Mouse (Mus musculus) adrenal gland, postnatal 14 days (tissue): ENCODE measurements around the gene Hdgfl2. TPM values are rescaled to one million over a fixed set of nuclear protein-coding genes. Genes with fewer than 3 reads are reported as not detected.

Source experiments
- total RNA-seq: library from RNA; stranded (reverse); gene quantifications from 2 replicates; pipeline ENCODE4 v1.2.3, GENCODE M21; 2021

The Hdgfl2 gene
- total RNA-seq, 1 experiment from 2014 or later = 52.5 TPM

Other genes starting within 250 kb of the Hdgfl2 start
- gene Zfp119a, start 200.7 kb upstream of the Hdgfl2 start, total RNA-seq = 7.0 and 8.0 TPM in 2 replicates
- 4.8 and 7.5 TPM in 2 replicates for gene Zfp959, start 187.5 kb upstream of the Hdgfl2 start, total RNA-seq
- 4.4 and 5.4 TPM in 2 replicates for gene Zfp119b, start 130.1 kb upstream of the Hdgfl2 start, total RNA-seq
- 1.2 and 1.6 TPM in 2 replicates for gene Ebi3, start 127.0 kb upstream of the Hdgfl2 start, total RNA-seq
- 18.2 and 24.8 TPM in 2 replicates for gene Yju2, start 120.5 kb upstream of the Hdgfl2 start, total RNA-seq
- 1.2 and 3.7 TPM in 2 replicates for gene Shd, start 109.2 kb upstream of the Hdgfl2 start, total RNA-seq
- 1.6 and 2.9 TPM in 2 replicates for gene Fsd1, start 93.1 kb upstream of the Hdgfl2 start, total RNA-seq
- 14.5 and 14.6 TPM in 2 replicates for gene Stap2, start 74.0 kb upstream of the Hdgfl2 start, total RNA-seq
- 86.1 and 91.1 TPM in 2 replicates for gene Mpnd, start 73.9 kb upstream of the Hdgfl2 start, total RNA-seq
- 46.2 and 53.7 TPM in 2 replicates for gene Sh3gl1, start 43.0 kb upstream of the Hdgfl2 start, total RNA-seq
- gene Chaf1a, start 39.2 kb upstream of the Hdgfl2 start, total RNA-seq = 8.3 and 10.2 TPM in 2 replicates
- 65.6 and 79.5 TPM in 2 replicates for gene Ubxn6, start 4.6 kb upstream of the Hdgfl2 start, total RNA-seq
- gene Plin4, start 30.2 kb downstream of the Hdgfl2 start, total RNA-seq = 76.6 and 87.5 TPM in 2 replicates
- 91.4 and 109 TPM in 2 replicates for gene Plin5, start 38.0 kb downstream of the Hdgfl2 start, total RNA-seq
- 58.3 and 63.2 TPM in 2 replicates for gene Lrg1, start 42.4 kb downstream of the Hdgfl2 start, total RNA-seq
- gene Sema6b, start 60.7 kb downstream of the Hdgfl2 start, total RNA-seq = 11.9 and 15.2 TPM in 2 replicates
- gene Tnfaip8l1, start 82.8 kb downstream of the Hdgfl2 start, total RNA-seq = 8.2 and 8.6 TPM in 2 replicates
- 61.6 and 63.5 TPM in 2 replicates for gene Mydgf, start 104.3 kb downstream of the Hdgfl2 start, total RNA-seq
- gene Dpp9, start 139.3 kb downstream of the Hdgfl2 start, total RNA-seq = 31.5 and 33.4 TPM in 2 replicates
- 27.1 and 29.5 TPM in 2 replicates for gene Fem1a, start 177.2 kb downstream of the Hdgfl2 start, total RNA-seq
- gene Ticam1, start 197.2 kb downstream of the Hdgfl2 start, total RNA-seq = 18.7 and 20.9 TPM in 2 replicates
- gene Plin3, start 213.2 kb downstream of the Hdgfl2 start, total RNA-seq = 76.9 and 106 TPM in 2 replicates
- not detected in 2 replicates for gene Arrdc5, start 220.7 kb downstream of the Hdgfl2 start, total RNA-seq
- 25.6 and 29.3 TPM in 2 replicates for gene Uhrf1, start 223.7 kb downstream of the Hdgfl2 start, total RNA-seq
- gene Kdm4b, start 246.4 kb downstream of the Hdgfl2 start, total RNA-seq = 40.1 and 46.2 TPM in 2 replicates